Mouse (Mus musculus) gastrocnemius, postnatal 25 days (tissue): ENCODE results near the gene Sfxn5. TPM values are rescaled to one million over a fixed set of nuclear protein-coding genes. Genes with fewer than 3 reads are reported as not detected.

ENCODE experiments used
- DNase-seq: peaks from one replicate; pipeline ENCODE4 v3.0.0; 2022
- total RNA-seq, 2 experiments: library from RNA; stranded (reverse); gene quantifications; 1 replicate in 1 of 2; 2 replicates in 1 of 2; pipeline ENCODE4 v1.2.3; 2021

Gene Sfxn5
- total RNA-seq, 2 experiments from 2014 or later: 5.0 to 7.3 TPM

- DNase-seq: no peak
Measured at GRCm38 (mm10) chr6:85231469-85231868, 101.8 kb downstream of the Sfxn5 start.

DNA sequence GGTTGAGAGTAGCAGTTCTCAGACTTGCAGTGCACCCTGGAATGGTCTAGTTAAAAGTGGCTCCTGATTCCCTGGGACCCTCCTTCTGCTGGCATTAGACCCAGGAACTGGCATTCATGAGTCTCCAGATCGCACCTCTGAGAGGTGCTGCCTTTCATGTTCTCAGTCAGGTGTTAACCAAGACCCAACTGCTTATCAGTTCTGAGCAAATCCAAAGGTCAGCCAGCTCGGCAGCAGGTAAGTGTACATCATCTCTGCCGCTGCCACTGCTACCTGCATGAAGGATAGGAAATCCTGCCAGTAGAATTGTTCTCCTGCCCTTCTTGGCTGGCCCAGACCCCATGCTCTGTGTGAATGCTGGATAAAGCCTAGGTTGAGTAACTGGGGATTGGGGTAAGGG, 102.5 kb downstream of the Sfxn5 start:
- no peak for DNase-seq

GRCm38 (mm10) chr6:85227520-85227919, 105.7 kb downstream of the Sfxn5 start:
- DNase-seq: no peak

DNA sequence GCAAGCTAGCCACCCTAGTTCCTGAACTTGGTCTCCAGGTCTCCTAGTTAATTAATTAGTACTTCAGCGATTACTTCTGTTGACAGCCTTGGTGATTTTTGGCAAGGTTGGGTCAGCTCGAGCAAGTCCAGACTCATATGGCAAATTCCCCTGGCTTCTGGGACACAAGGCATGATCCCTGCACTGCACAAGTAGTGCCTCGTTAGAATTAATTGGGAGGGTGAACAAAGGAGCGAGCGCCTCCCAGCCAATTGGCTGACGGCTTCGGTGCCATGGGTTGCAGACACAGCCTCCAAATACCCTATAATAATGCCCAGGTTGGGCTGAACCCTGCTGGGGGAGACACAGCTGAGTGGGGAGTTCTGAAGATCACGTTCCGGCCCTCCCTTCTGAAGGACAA, 106.7 kb downstream of the Sfxn5 start:
- no peak for DNase-seq

- DNase-seq: no peak
Measured at GRCm38 (mm10) chr6:85224442-85224891, 108.8 kb downstream of the Sfxn5 start.

- DNase-seq: no peak
Measured at GRCm38 (mm10) chr6:85223498-85224150, 109.6 kb downstream of the Sfxn5 start.

- DNase-seq: no peak
Measured at GRCm38 (mm10) chr6:85222551-85222950, 110.7 kb downstream of the Sfxn5 start.

GRCm38 (mm10) chr6:85220917-85221316, 112.3 kb downstream of the Sfxn5 start:
- DNase-seq: no peak

DNA sequence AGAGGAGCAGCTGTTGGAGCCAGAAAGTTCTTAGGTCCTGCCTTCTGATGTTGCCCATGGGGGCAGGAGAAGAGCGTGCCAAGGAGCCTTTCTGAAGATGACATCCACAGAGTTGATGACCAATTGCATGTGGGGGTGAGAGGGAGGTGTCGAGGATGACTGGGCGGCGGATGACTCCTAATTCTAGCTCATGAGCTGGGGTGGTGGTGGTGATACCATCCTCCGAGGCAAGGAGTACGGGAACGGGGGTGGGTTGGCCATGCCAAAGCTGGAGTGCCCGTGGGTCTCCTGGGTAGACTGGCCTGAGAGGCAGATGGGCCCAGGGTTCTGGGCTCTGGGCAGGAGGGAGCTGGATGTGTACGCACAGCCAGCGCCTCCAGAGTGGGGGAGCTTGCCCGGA, 113.5 kb downstream of the Sfxn5 start:
- DNase-seq: no peak

- no peak for DNase-seq
Measured at GRCm38 (mm10) chr6:85218684-85219445, 114.4 kb downstream of the Sfxn5 start.

GRCm38 (mm10) chr6:85218251-85218650, 115.0 kb downstream of the Sfxn5 start:
- no peak for DNase-seq

DNA sequence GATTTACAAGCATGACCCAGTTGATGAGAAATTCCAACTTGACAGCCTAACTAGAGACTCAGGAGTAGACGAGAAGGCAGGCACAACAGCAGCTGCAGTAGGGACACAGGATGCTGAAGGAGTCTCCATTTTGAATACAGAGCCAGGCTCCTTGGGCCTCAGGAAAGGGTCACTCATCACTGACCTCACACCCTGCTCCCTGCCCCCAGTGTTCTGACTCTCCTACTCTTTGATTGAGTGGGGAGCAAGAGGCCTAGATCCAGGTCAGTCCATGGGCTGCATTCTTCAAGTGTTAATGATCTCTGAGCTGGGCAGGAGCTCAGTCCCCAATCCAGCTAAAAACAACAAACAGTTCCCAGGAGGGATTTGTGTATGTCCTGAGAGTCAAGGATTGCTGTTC, 122.5 kb downstream of the Sfxn5 start:
- DNase-seq: no peak

GRCm38 (mm10) chr6:85209226-85209967, 123.8 kb downstream of the Sfxn5 start:
- no peak for DNase-seq

DNA sequence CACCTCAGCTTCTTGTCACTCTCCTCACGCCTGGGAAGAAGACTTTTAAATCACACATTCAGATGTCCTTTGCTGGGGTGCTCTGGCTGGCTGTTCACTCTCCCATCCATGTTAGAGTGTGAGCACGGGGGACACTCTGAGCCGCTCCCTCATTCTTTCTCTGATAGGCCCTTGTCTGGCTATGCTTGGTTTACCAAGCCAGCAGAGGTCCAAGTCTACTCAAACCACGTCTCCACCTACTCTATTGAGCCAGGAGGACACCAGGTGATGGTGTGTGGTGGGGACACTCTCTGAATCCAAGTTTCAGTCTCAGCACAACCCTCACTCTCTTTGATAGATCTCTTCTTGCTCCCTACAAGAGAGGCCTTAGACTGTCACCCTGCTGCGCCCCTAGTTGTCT, 125.9 kb downstream of the Sfxn5 start:
- DNase-seq: no peak

- no peak for DNase-seq
Measured at GRCm38 (mm10) chr6:85206939-85207285, 126.3 kb downstream of the Sfxn5 start.

GRCm38 (mm10) chr6:85206182-85206938, 126.9 kb downstream of the Sfxn5 start:
- DNase-seq: no peak

- DNase-seq: no peak
Measured at GRCm38 (mm10) chr6:85197951-85198350, 135.3 kb downstream of the Sfxn5 start.

- no peak for DNase-seq
Measured at GRCm38 (mm10) chr6:85193381-85194318, 139.6 kb downstream of the Sfxn5 start.

DNA sequence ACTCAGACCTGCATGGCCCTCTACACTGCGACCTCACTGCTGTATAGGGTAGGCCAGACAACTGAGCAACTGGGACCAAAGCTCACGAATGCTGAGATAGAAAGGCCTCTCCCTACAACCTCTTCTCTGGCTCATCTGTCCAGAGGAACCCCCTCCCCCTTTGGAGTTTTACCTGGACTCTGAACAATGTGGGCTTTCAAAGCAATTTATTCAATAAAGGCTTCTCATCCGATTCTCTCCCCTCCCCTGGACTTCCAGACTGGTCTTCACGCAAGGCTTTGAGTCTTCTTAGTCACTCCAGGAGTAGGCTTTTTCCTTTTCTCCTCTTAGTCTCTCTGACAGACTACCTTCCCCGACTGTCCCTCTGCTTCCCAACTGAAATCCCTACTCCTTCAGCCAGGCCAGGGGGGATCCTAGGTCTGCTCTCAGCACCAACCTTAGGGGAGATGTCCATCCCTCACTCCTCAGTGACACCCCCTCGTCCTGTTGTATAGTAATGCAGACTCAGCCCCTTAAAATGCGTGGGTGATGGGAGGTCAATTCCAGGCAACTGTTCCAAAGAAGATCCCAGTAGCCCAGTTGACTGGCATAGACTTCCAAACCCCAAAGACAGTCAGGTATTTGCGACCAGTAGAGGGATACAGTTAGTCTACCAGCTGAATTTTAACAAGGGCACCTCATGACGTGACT, 141.3 kb downstream of the Sfxn5 start:
- no peak for DNase-seq

DNA sequence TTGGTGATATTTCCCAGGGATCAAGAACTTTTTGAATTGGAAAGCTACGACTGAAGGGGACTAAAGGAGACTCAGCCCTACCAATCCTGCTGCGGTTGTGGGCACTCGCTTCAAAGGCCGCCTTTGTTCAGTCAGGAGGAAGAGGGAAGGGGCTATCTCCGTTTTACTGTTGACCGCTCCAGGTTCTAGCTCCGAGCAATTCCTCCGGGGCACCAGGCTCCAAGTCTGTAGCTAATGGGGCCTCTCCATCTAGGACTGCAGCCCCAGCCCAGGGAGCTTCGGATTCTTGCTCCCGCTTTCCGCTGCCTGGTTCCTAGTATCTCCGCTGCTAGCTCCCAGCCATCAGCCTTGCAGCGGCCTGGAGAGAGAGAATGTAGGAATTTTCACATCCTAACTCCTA, 142.6 kb downstream of the Sfxn5 start:
- DNase-seq: no peak
